Mouse (Mus musculus): Measurements from ENCODE around the gene Zkscan17.

DNA sequence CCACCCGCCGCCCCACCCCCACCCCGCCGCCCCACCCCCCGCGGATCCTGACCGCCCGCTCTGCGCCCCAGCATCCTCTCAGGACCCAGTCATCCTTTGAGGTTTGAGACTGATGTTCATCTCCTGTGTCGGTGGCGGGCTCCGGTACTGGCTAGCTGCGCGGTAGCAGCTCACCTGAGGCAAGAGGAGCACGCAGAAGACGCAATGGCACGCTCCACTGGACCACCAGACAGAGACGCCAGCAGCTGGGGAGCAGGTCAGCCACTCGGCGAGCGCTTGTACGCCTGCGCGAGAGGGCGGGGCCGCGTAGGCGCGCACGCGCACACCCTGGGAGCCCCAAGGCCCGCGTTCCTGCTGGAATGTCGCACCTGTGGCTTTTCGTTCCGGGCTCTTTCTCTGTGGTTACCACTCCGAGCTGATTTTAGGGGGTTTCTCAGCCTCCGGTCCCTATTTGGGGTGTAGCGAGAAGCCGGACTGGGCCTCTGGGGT is 76.8 kb downstream of the Zkscan17 start, which contains the start of gene Jmjd4:
- TF ChIP-seq CTCF (IDR thresholded peaks at IDR 0.05; ENCODE audit: low read depth, low read length) (no peak), POLR2A (IDR thresholded peaks at IDR 0.05; ENCODE audit: extremely low read depth, insufficient read depth, low read length) (0 out of 2 replicates have a peak, but pooled peaks have one; percentile 61)
